Mouse (Mus musculus) testis, adult 2 months (tissue): Measurements from ENCODE around the gene Atp6v0a4.

Experiments
- CTCF ChIP-seq: fragments of 200-500 bp; IDR thresholded peaks from 2 replicates; pipeline ENCODE4 v1.5.1; 2012; ENCODE audit warnings: low read depth, mild to moderate bottlenecking, inconsistent platforms, low read length, moderate library complexity; ENCODE audit not compliant: control insufficient read depth, insufficient read depth, insufficient replicate concordance
- POLR2A ChIP-seq: fragments of 200-500 bp; IDR thresholded peaks from 2 replicates; pipeline ENCODE4 v1.6.1; 2012; ENCODE audit warnings: low read depth, mild to moderate bottlenecking, inconsistent platforms, low read length, moderate library complexity; ENCODE audit not compliant: control insufficient read depth

DNA sequence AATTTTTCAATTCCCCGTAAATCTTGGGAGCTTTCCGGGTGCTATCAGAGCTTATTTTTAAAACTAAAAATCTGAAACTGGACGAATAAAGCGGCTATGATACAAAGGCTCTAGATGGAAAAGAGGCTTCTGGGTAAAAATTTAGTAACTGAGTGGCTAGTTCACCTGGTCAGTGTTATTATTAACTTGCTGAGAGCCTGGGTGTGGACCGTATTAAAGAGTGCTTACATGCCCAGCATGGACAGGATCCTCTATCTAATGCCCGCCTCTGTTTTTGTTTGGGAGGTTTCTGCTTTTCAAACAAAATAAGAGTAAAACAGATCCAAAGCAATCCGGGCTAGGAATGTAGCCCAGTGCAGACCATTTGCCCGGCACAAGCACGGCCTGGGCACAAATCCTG is 16.0 kb upstream of the Atp6v0a4 start:
- TF ChIP-seq POLR2A (no peak), CTCF (no peak)
